Mouse (Mus musculus): ENCODE results near the gene Ifna6.

Ifna6 gene

GRCm38 (mm10) chr4:88845334-88845733 lies 18.1 kb downstream of the Ifna6 start:
- no peak for DNase-seq (ENCODE audit: low read depth, low spot score)

- DNase-seq (ENCODE audit: low read depth, low spot score): no peak
Observed at GRCm38 (mm10) chr4:88849698-88850097, 22.5 kb downstream of the Ifna6 start, which contains the start of gene Ifna1. TSS of gene Ifna1 (plus strand) at chr4:88850087.

GRCm38 (mm10) chr4:88851026-88851763 lies 24.0 kb downstream of the Ifna6 start:
- no peak for DNase-seq (ENCODE audit: low read depth, low spot score)

- no peak for DNase-seq (ENCODE audit: low read depth, low spot score)
Observed at GRCm38 (mm10) chr4:88859214-88859613, 32.0 kb downstream of the Ifna6 start.

- no peak for DNase-seq (ENCODE audit: low read depth, low spot score)
Observed at GRCm38 (mm10) chr4:88863309-88863708, 36.1 kb downstream of the Ifna6 start.

GRCm38 (mm10) chr4:88864599-88864998 lies 37.4 kb downstream of the Ifna6 start:
- peak; percentile 19 for DNase-seq (ENCODE audit: low read depth, low spot score)

GRCm38 (mm10) chr4:88865011-88865569 lies 37.9 kb downstream of the Ifna6 start:
- DNase-seq (ENCODE audit: low read depth, low spot score): no peak

- DNase-seq (ENCODE audit: low read depth, low spot score): peak; percentile 34
Observed at GRCm38 (mm10) chr4:88867366-88867925, 40.2 kb downstream of the Ifna6 start.

- DNase-seq (ENCODE audit: low read depth, low spot score): no peak
Observed at GRCm38 (mm10) chr4:88867926-88868911, 41.0 kb downstream of the Ifna6 start.

- DNase-seq (ENCODE audit: low read depth, low spot score): no peak
Observed at GRCm38 (mm10) chr4:88872691-88873090, 45.5 kb downstream of the Ifna6 start.

GRCm38 (mm10) chr4:88875435-88876095 lies 48.3 kb downstream of the Ifna6 start:
- DNase-seq (ENCODE audit: low read depth, low spot score): no peak

GRCm38 (mm10) chr4:88876520-88876919 lies 49.3 kb downstream of the Ifna6 start:
- no peak for DNase-seq (ENCODE audit: low read depth, low spot score)

Measured in skeletal muscle tissue, adult 2 months (tissue).